46 mouse cellular contexts compared by ENCODE assay signal in the genomic region with DNA sequence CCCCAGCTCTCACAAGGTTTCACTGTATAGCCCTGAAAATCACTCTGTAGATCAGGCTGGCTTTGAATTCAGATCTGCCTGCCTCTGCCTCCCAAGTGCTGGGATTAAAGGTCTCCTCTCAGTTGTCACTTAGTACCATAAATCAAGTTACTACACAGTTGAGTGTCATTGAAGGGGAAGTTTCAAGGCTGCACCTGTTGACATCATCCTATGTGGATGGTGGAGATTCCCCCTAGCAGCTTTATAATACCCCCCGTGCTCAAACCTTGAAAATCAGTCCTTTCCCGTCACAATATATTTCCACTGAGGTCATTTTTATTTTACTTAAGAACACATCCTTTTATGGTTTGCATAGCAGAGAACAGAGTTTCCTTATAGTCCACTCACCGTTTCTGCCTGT. TPM values are rescaled to one million over a fixed set of nuclear protein-coding genes. Genes with fewer than 3 reads are reported as not detected.
"Had no signal": no experiment of that assay in that cellular context is flagged by ENCODE, and none has a peak within 500 bp of the region (broad histone marks: within the 10 kb centered on the region; RNA-seq: fewer than 3 reads in every experiment).

No protein-coding gene starts in this region.

- H3K9me3 ChIP-seq: limb, embryonic 10.5 days; limb, embryonic 12.5 days; limb, embryonic 13.5 days; limb, embryonic 15.5 days; liver, embryonic 12.5 days; liver, embryonic 13.5 days; liver, embryonic 15.5 days; lung, embryonic 15.5 days; midbrain, embryonic 10.5 days; midbrain, embryonic 12.5 days; midbrain, embryonic 13.5 days; midbrain, embryonic 15.5 days had no signal

- H3K4me3 ChIP-seq: limb, embryonic 10.5 days; limb, embryonic 12.5 days; limb, embryonic 13.5 days; limb, embryonic 15.5 days; liver, embryonic 12.5 days; liver, embryonic 13.5 days; liver, embryonic 15.5 days; lung, embryonic 15.5 days; megakaryocyte, embryonic 14.5 days; midbrain, embryonic 10.5 days; midbrain, embryonic 12.5 days; midbrain, embryonic 13.5 days; midbrain, embryonic 15.5 days; myocyte had no signal

- H3K36me3 ChIP-seq: limb, embryonic 10.5 days; limb, embryonic 12.5 days; limb, embryonic 13.5 days; limb, embryonic 15.5 days; liver, embryonic 12.5 days; liver, embryonic 13.5 days; liver, embryonic 15.5 days; lung, embryonic 15.5 days; midbrain, embryonic 10.5 days; midbrain, embryonic 12.5 days; midbrain, embryonic 13.5 days; midbrain, embryonic 15.5 days had no signal

- H3K4me1 ChIP-seq: limb, embryonic 10.5 days; limb, embryonic 12.5 days; limb, embryonic 13.5 days; limb, embryonic 15.5 days; midbrain, embryonic 12.5 days; midbrain, embryonic 15.5 days had no signal

- H3K9ac ChIP-seq: limb, embryonic 12.5 days; limb, embryonic 13.5 days; limb, embryonic 15.5 days; liver, embryonic 12.5 days; liver, embryonic 13.5 days; liver, embryonic 14.5 days; liver, embryonic 15.5 days; liver, postnatal 0 days; lung, embryonic 14.5 days; lung, embryonic 15.5 days; midbrain, embryonic 12.5 days; midbrain, embryonic 13.5 days; midbrain, embryonic 15.5 days had no signal

- H3K27ac ChIP-seq: limb, embryonic 10.5 days; limb, embryonic 12.5 days; limb, embryonic 13.5 days; limb, embryonic 15.5 days; liver, embryonic 12.5 days; liver, embryonic 13.5 days; liver, embryonic 14.5 days; liver, embryonic 15.5 days; lung, embryonic 15.5 days; macrophage; midbrain, embryonic 10.5 days; midbrain, embryonic 12.5 days; midbrain, embryonic 13.5 days; midbrain, embryonic 15.5 days had no signal

- ATAC-seq: liver, embryonic 12.5 days; liver, postnatal 0 days; lung, postnatal 0 days; midbrain, embryonic 13.5 days; midbrain, embryonic 15.5 days; midbrain, embryonic 16.5 days had no signal

- H3K4me2 ChIP-seq: limb, embryonic 12.5 days; limb, embryonic 13.5 days; limb, embryonic 15.5 days; liver, embryonic 11.5 days; liver, embryonic 12.5 days; liver, embryonic 13.5 days; liver, embryonic 15.5 days; lung, embryonic 14.5 days; lung, embryonic 15.5 days; midbrain, embryonic 11.5 days; midbrain, embryonic 12.5 days; midbrain, embryonic 13.5 days; midbrain, embryonic 15.5 days had no signal

- DNase-seq: left cerebral cortex, postnatal 4 days; liver; liver, embryonic 13.5 days; liver, postnatal 0 days; lung, adult 18-20 months; lung, adult 2 months; lung, embryonic 14.5 days; lung, postnatal 10 days; lung, postnatal 14 days; lung, postnatal 36 days; lung, postnatal 4 days; midbrain, embryonic 14.5 days had no signal

RNA-seq across cellular contexts. Expression of gene Cd70, which starts 5.9 kb away (rescaled TPM):
- total RNA-seq: left cerebral cortex, postnatal 10 days; left cerebral cortex, postnatal 14 days; left cerebral cortex, postnatal 4 days; liver, adult 2 months; megakaryocyte progenitor cell, adult 5-6 weeks; megakaryocyte, adult 5-6 weeks; megakaryocyte-erythroid progenitor cell, adult 5-6 weeks; monocyte, adult 5-6 weeks had no signal
- polyA plus RNA-seq: limb, embryonic 10.5 days; limb, embryonic 11.5 days; limb, embryonic 12.5 days; limb, embryonic 13.5 days; limb, embryonic 14.5 days; limb, embryonic 15.5 days; liver, adult 2 months; liver, embryonic 11.5 days; liver, embryonic 12.5 days; liver, embryonic 13.5 days; liver, embryonic 14.5 days; liver, embryonic 15.5 days; liver, embryonic 16.5 days; liver, postnatal 0 days; lung, adult 2 months; lung, embryonic 14.5 days; lung, embryonic 15.5 days; lung, embryonic 16.5 days; lung, postnatal 0 days; macrophage; midbrain, embryonic 10.5 days; myocyte had no signal

RNA-seq across cellular contexts. Expression of gene Tnfsf9, which starts 38.6 kb away (rescaled TPM):
- total RNA-seq: megakaryocyte-erythroid progenitor cell, adult 5-6 weeks had no signal

RNA-seq across cellular contexts. Expression of gene Tnfsf14, which starts 50.3 kb away (rescaled TPM):
- total RNA-seq: left cerebral cortex, adult 8-10 months; left cerebral cortex, postnatal 10 days; left cerebral cortex, postnatal 14 days; left cerebral cortex, postnatal 25 days; left cerebral cortex, postnatal 36 days; left cerebral cortex, postnatal 4 days; midbrain, postnatal 0 days had no signal
- polyA plus RNA-seq: midbrain, embryonic 13.5 days; midbrain, embryonic 14.5 days; midbrain, embryonic 15.5 days; midbrain, embryonic 16.5 days; midbrain, postnatal 0 days; myocyte had no signal

RNA-seq across cellular contexts. Expression of gene Tubb4a, which starts 56.1 kb away (rescaled TPM):
- total RNA-seq: megakaryocyte-erythroid progenitor cell, adult 5-6 weeks; monocyte, adult 5-6 weeks had no signal
